Mouse (Mus musculus): ENCODE results near the gene Zfyve28. TPM values are rescaled to one million over a fixed set of nuclear protein-coding genes. Genes with fewer than 3 reads are reported as not detected.

The Zfyve28 gene
- 0.62 and 0.73 TPM in 2 replicates for polyA plus RNA-seq (2014; fragmentation: Nextera tagmentation; extraction: Ambion mirVana)

DNA sequence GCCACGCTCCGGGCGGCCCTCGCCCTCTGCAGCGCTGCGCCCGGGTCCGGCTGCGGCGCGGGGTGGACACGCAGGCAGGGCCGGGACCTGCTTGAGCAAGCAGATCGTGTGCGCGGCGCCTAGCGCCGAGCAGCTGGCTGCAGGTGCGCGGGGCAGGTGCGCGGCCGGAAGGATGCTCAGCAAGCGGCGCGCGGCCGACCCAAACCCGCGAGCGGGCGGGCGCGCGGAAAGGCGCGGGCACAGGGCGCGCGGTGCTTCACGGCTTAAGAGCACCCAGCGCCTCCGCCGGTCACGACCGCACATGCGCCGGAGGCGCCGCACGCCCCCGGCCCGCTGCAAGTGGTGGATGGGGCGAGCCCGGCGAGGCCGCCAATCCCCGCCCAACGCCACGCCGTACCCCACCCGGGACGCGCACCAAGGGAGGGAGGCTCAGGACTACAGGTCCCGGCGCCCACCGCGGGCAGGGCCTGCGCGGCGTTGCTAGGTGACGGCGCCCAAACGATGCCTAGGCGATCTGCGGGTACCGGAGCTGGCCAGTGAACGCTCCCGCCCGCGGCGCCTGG lies at the start of gene Zfyve28, which contains the start of gene Cfap99:
TSS of gene Zfyve28 (minus strand) at position 296 of the 563 bp plus-strand sequence.
TSS of gene Cfap99 (plus strand) at position 447 of the 563 bp plus-strand sequence.
- under 1% methylated on average over 53 of the region's 83 CpGs for WGBS
- ATAC-seq (ENCODE audit: insufficient number of reproducible peaks, insufficient read depth, low FRiP score, low read depth): peak; percentile 92
- Histone ChIP-seq H3K9me3 (ENCODE audit: control insufficient read depth, low read depth, low read length) (no peaks in the 10 kb centered on the region), H3K9ac (replicated peaks; ENCODE audit: low read depth, low read length) (0 out of 2 replicates have a peak within 1 kb of the TSS, but pooled peaks have one; percentile 14), H3K36me3 (ENCODE audit: control insufficient read depth, insufficient read depth, low read length) (no peaks in the 10 kb centered on the region), H3K4me2 (replicated peaks; ENCODE audit: low read depth, low read length) (peak within 1 kb of the TSS; percentile 75), H3K4me3 (ENCODE audit: low read depth, low read length) (peak within 1 kb of the TSS; percentile 46), H3K27me3 (ENCODE audit: control insufficient read depth, insufficient read depth, low read length) (peaks cover 26% of the 10 kb centered on the region), H3K4me1 (ENCODE audit: control insufficient read depth, insufficient read depth, low read length) (peaks cover 13% of the 10 kb centered on the region), H3K27ac (ENCODE audit: low read length) (no peak within 1 kb of the TSS)

DNA sequence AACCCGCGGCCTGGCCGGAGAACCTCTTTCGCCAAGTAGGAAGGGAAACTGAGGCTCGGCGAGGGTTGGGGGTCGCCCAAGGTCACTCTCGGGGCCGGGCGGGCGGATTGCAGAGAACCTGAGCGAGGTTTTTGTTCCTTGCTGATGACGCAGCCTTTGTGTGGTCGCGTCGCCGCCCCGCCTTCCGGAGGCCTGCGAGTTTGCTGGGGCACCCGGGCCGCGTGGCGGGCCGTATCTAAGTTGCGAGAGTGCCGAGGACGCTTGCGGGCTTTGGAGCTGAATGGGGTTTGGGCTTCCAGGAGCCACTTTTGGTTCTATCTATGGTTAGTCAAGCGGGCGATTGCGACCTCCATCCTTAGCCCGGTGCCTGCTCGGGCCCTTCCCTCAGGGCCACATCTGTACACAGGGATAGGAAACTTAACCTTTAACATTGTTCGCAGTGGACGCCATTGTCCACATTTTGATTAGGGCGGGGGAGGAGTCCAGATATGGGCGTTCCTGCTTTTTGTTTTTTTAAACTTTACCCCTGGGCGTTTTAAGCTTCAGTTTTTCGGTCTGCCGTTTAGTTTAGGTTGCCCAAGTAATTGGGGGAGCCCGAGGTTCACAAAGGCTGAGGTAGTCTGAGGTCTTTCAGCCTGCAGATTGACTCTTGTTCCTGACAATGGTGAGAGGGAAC lies 48.7 kb upstream of the Zfyve28 start:
- peak; percentile 47; the same call in 1 of the 2 replicates for ATAC-seq (ENCODE audit: insufficient number of reproducible peaks, insufficient read depth, low FRiP score, low read depth)
- peak overlapping the region; percentile 99 for H3K4me3 ChIP-seq (ENCODE audit: low read depth, low read length)
- WGBS: under 1% methylated on average over 42 of the region's 42 CpGs

DNA sequence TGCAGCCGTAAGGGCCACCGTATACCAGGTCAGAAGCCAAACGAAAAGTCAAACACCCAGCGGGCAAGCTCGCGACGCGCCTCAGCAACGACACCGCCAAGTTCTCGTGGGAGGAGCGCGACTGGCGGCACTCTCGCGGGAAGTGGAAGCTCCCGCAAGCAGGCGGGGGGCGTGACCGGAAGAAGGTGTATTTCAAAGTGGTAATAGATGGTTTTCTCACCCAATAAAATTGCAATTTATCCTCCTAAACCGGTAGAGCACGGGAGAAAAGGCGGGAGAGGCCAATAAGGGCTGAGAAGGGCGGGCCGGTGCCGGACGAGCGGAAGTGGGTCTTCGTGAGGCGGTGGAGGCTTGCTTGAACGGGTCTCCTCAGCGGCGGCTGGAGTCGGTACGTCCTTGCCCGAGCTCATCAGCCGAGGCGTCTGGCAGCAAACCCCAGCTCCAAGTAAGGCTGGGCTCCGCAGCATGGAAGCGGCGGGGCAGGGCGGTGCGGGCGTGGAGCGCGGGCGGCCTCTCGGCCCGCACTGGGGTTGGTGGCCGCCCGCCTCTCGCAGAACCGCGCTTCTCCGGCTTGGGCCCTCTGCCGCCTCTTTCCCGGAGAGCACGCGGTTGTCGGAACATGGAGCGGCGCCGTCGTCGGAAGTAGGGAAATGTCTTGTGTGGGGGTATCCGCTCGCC lies 48.0 kb upstream of the Zfyve28 start, which contains the start of gene Rnf4:
TSS of gene Rnf4 (plus strand) at position 193 of the 678 bp plus-strand sequence.
- H3K4me1 ChIP-seq (ENCODE audit: control insufficient read depth, insufficient read depth, low read length): peaks cover 7% of the 10 kb centered on the region
- peak within 1 kb of the TSS; percentile 79 for H3K4me2 ChIP-seq (replicated peaks; ENCODE audit: low read depth, low read length)
- peak within 1 kb of the TSS; percentile 99 for H3K4me3 ChIP-seq (ENCODE audit: low read depth, low read length)
- WGBS: under 1% methylated on average over 67 of the region's 67 CpGs
- peak within 1 kb of the TSS; percentile 97 for H3K27ac ChIP-seq (ENCODE audit: low read length)
- H3K9ac ChIP-seq (replicated peaks; ENCODE audit: low read depth, low read length): peak within 1 kb of the TSS; percentile 98
- peak; percentile 97 for ATAC-seq (ENCODE audit: insufficient number of reproducible peaks, insufficient read depth, low FRiP score, low read depth)
- no peaks in the 10 kb centered on the region for H3K27me3 ChIP-seq (ENCODE audit: control insufficient read depth, insufficient read depth, low read length)
- no peaks in the 10 kb centered on the region for H3K9me3 ChIP-seq (ENCODE audit: control insufficient read depth, low read depth, low read length)
- H3K36me3 ChIP-seq (ENCODE audit: control insufficient read depth, insufficient read depth, low read length): no peaks in the 10 kb centered on the region

More for the DNA sequence above, 48.7 kb upstream of the Zfyve28 start:
- H3K27me3 ChIP-seq (ENCODE audit: control insufficient read depth, insufficient read depth, low read length): no peaks in the 10 kb centered on the region
- H3K9me3 ChIP-seq (ENCODE audit: control insufficient read depth, low read depth, low read length): no peaks in the 10 kb centered on the region
- peak overlapping the region; percentile 98 for H3K9ac ChIP-seq (replicated peaks; ENCODE audit: low read depth, low read length)
- peak overlapping the region; percentile 97 for H3K27ac ChIP-seq (ENCODE audit: low read length)
- peaks cover 7% of the 10 kb centered on the region for H3K4me1 ChIP-seq (ENCODE audit: control insufficient read depth, insufficient read depth, low read length)
- no peaks in the 10 kb centered on the region for H3K36me3 ChIP-seq (ENCODE audit: control insufficient read depth, insufficient read depth, low read length)
- peak overlapping the region; percentile 79 for H3K4me2 ChIP-seq (replicated peaks; ENCODE audit: low read depth, low read length)

DNA sequence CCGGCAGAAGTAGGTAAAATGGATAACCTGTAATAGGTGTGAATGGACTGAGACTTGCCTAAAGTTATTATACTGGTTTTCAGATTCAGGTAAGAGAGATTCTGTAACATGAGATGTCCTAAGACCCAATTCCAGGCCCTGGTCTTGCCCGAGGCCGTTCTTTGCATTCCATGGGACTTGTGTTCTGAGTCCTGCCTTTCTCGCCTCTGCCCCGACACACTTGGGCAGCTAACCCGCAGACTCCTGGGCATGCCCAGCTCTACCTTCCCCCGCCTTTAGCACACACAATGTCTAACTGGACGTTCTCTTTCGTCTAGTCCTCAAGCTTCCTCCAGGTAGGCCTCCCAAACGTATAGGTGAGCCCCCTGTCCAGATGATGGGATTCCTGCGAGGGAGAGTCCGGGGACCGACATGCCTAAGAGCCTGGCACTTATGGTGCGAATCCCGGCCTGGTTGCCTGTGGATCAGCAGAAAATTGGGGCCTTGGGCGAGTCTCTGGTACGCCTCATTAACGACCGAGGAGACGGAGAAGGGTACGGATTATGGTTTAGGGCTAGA lies 47.4 kb upstream of the Zfyve28 start:
- Histone ChIP-seq H3K4me3 (ENCODE audit: low read depth, low read length) (peak overlapping the region; percentile 99), H3K4me2 (replicated peaks; ENCODE audit: low read depth, low read length) (peak overlapping the region; percentile 59), H3K36me3 (ENCODE audit: control insufficient read depth, insufficient read depth, low read length) (no peaks in the 10 kb centered on the region), H3K9ac (replicated peaks; ENCODE audit: low read depth, low read length) (peak overlapping the region; percentile 76), H3K27ac (ENCODE audit: low read length) (peak overlapping the region; percentile 84), H3K27me3 (ENCODE audit: control insufficient read depth, insufficient read depth, low read length) (no peaks in the 10 kb centered on the region), H3K9me3 (ENCODE audit: control insufficient read depth, low read depth, low read length) (no peaks in the 10 kb centered on the region), H3K4me1 (ENCODE audit: control insufficient read depth, insufficient read depth, low read length) (peaks cover 7% of the 10 kb centered on the region)
- peak; percentile 56 for ATAC-seq (ENCODE audit: insufficient number of reproducible peaks, insufficient read depth, low FRiP score, low read depth)
- 2% methylated on average over 21 of the region's 21 CpGs for WGBS

DNA sequence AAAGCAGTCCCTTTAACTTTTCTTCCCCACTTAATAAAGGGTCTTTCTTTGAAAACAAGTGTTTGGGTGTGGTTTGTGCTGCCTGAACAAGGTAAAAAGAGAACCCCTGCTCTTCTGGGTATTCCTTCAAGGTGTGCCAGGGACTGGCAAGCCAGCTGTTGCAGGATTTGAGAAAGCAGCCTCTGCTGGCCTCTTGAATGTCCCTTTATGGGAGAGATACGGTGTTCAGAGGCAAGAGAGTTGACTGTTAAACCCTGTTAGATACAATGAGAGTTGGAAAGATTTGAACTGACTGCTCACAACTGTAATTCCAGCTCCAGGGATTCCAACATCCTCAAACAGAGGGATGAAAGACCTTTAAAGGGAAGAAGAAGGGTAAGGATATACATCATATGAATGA lies 45.8 kb upstream of the Zfyve28 start:
- H3K4me1 ChIP-seq (ENCODE audit: control insufficient read depth, insufficient read depth, low read length): peaks cover 7% of the 10 kb centered on the region
- H3K36me3 ChIP-seq (ENCODE audit: control insufficient read depth, insufficient read depth, low read length): no peaks in the 10 kb centered on the region
- no peak for ATAC-seq (ENCODE audit: insufficient number of reproducible peaks, insufficient read depth, low FRiP score, low read depth)
- no peak overlapping the region for H3K4me3 ChIP-seq (ENCODE audit: low read depth, low read length)
- H3K9ac ChIP-seq (replicated peaks; ENCODE audit: low read depth, low read length): no peak overlapping the region
- no peaks in the 10 kb centered on the region for H3K27me3 ChIP-seq (ENCODE audit: control insufficient read depth, insufficient read depth, low read length)
- H3K9me3 ChIP-seq (ENCODE audit: control insufficient read depth, low read depth, low read length): no peaks in the 10 kb centered on the region
- 76% methylated on average over 1 of the region's 1 CpGs for WGBS
- H3K4me2 ChIP-seq (replicated peaks; ENCODE audit: low read depth, low read length): no peak overlapping the region
- H3K27ac ChIP-seq (ENCODE audit: low read length): no peak overlapping the region

DNA sequence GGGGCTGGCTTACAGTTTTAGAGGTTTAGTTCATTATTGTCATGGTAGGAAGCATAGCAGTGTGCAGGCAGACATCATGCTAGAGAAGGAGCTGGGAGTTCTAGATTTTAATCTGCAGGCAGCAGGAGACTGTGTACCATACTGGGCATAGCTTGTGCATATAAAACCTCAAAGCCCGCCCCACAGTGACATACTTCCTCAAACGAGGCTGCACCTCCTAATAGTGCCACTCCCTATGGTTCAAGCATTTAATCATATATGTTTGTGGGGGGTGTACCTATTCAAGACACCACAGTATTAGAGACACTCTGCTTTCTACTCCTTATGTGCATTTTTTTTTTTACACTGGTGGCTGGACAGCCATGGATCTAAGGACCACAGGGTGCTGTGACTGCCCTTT lies 41.9 kb upstream of the Zfyve28 start:
- Histone ChIP-seq H3K27me3 (ENCODE audit: control insufficient read depth, insufficient read depth, low read length) (no peaks in the 10 kb centered on the region), H3K9me3 (ENCODE audit: control insufficient read depth, low read depth, low read length) (no peaks in the 10 kb centered on the region), H3K4me3 (ENCODE audit: low read depth, low read length) (no peak overlapping the region), H3K4me1 (ENCODE audit: control insufficient read depth, insufficient read depth, low read length) (peaks cover 7% of the 10 kb centered on the region; the same call in 1 of the 2 replicates), H3K36me3 (ENCODE audit: control insufficient read depth, insufficient read depth, low read length) (no peaks in the 10 kb centered on the region), H3K4me2 (replicated peaks; ENCODE audit: low read depth, low read length) (no peak overlapping the region), H3K27ac (ENCODE audit: low read length) (no peak overlapping the region), H3K9ac (replicated peaks; ENCODE audit: low read depth, low read length) (no peak overlapping the region)
- ATAC-seq (ENCODE audit: insufficient number of reproducible peaks, insufficient read depth, low FRiP score, low read depth): no peak
- 76% methylated on average over 2 of the region's 2 CpGs for WGBS

DNA sequence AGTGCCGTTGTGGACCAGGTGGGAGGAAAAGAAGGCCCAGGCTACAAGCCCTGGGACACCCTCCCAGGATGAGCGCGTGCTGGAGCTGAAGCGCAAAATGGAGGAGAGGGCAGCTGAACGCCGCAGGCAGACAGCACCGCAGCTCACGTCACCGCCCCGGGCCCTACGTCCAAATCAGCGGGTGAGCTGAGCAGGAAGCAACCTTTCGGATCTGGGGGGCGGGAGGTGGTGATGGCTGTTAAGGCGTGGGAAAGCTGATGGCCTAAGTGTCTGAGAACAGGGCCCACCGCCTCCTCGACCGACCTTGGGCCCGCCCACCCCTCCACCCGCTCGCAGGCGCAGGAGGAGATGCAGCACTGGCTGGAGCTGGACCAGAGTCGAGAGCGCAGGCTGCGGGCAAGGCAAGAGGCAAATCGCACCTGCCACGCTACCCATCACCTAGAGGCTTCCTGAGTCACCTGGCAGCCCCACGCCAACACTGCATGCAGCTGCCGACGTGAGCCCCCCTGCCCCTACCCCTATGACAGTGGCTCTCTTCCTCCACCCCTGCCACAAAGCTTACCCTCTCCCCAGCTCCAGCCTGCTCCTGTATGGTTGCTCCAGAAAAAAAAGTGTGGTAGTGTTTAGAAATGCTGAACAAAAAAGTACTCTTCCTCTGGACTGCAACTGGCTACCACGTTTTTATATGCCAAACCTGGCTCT lies 38.8 kb upstream of the Zfyve28 start:
- Histone ChIP-seq H3K9ac (replicated peaks; ENCODE audit: low read depth, low read length) (peak overlapping the region; percentile 36), H3K27me3 (ENCODE audit: control insufficient read depth, insufficient read depth, low read length) (no peaks in the 10 kb centered on the region), H3K4me1 (ENCODE audit: control insufficient read depth, insufficient read depth, low read length) (peaks cover 7% of the 10 kb centered on the region; the same call in 1 of the 2 replicates), H3K9me3 (ENCODE audit: control insufficient read depth, low read depth, low read length) (no peaks in the 10 kb centered on the region), H3K4me2 (replicated peaks; ENCODE audit: low read depth, low read length) (peak overlapping the region; percentile 54), H3K36me3 (ENCODE audit: control insufficient read depth, insufficient read depth, low read length) (no peaks in the 10 kb centered on the region), H3K4me3 (ENCODE audit: low read depth, low read length) (peak overlapping the region; percentile 26), H3K27ac (ENCODE audit: low read length) (no peak overlapping the region)
- ATAC-seq (ENCODE audit: insufficient number of reproducible peaks, insufficient read depth, low FRiP score, low read depth): peak; percentile 71; the same call in 1 of the 2 replicates
- WGBS: 7% methylated on average over 30 of the region's 31 CpGs

Data from stomach, embryonic 14.5 days (tissue).